Mouse (Mus musculus): Measurements from ENCODE around the gene Asdurf. TPM values are rescaled to one million over a fixed set of nuclear protein-coding genes. Genes with fewer than 3 reads are reported as not detected.
"Not testable (repeated sequence)": the region's sequence is repeated elsewhere in the genome, so short reads cannot be mapped to it uniquely, and the experiment has no call there.

Asdurf gene
- total RNA-seq (2021) (10 to 100 TPM in 1 of 2 experiments, 1 to 10 TPM in 1; 1.5 to 17.3 TPM), polyA plus RNA-seq (2012; rRNA removed) (not detected in 2 replicates)
- long read RNA-seq, partial matches to known transcripts: 0 of 2 reads
- long read RNA-seq, other reads (novel, unspliced or antisense): 0 of 2 reads

- DNase-seq: peak; percentile 99
Measured at GRCm38 (mm10) chr1:53352327-53353261, at the start of gene Asdurf, which contains the start of the genes Gm28551 and Asnsd1. TSS of gene Asdurf (minus strand) at chr1:53352619. TSS of gene Gm28551 (minus strand) at chr1:53352667. TSS of gene Asnsd1 (minus strand) at chr1:53352752.

GRCm38 (mm10) chr1:53393936-53394760 is 41.7 kb upstream of the Asdurf start:
- DNase-seq: peak; percentile 19

GRCm38 (mm10) chr1:53388762-53389161 is 36.3 kb upstream of the Asdurf start:
- DNase-seq: no peak

- DNase-seq: peak; percentile 18
Measured at GRCm38 (mm10) chr1:53384085-53384688, 31.8 kb upstream of the Asdurf start.

GRCm38 (mm10) chr1:53377731-53378130 is 25.3 kb upstream of the Asdurf start:
- no peak for DNase-seq

GRCm38 (mm10) chr1:53375965-53376364 is 23.5 kb upstream of the Asdurf start:
- DNase-seq: not testable (repeated sequence)

GRCm38 (mm10) chr1:53358988-53359387 is 6.6 kb upstream of the Asdurf start:
- DNase-seq: no peak

GRCm38 (mm10) chr1:53341071-53341470 is 11.3 kb downstream of the Asdurf start:
- DNase-seq: no peak

GRCm38 (mm10) chr1:53337403-53337802 is 15.0 kb downstream of the Asdurf start:
- DNase-seq: not testable (repeated sequence)

- no peak for DNase-seq
Measured at GRCm38 (mm10) chr1:53335465-53335864, 17.0 kb downstream of the Asdurf start.

GRCm38 (mm10) chr1:53333527-53333926 is 18.9 kb downstream of the Asdurf start:
- not testable (repeated sequence) for DNase-seq

- DNase-seq: no peak
Measured at GRCm38 (mm10) chr1:53324827-53325494, 27.5 kb downstream of the Asdurf start.

GRCm38 (mm10) chr1:53324277-53324676 is 28.1 kb downstream of the Asdurf start:
- no peak for DNase-seq

GRCm38 (mm10) chr1:53323254-53323653 is 29.2 kb downstream of the Asdurf start:
- DNase-seq: no peak

- DNase-seq: no peak
Measured at GRCm38 (mm10) chr1:53321662-53322344, 30.6 kb downstream of the Asdurf start.

GRCm38 (mm10) chr1:53312989-53313967 is 39.1 kb downstream of the Asdurf start, which contains the start of gene Osgepl1:
TSS of gene Osgepl1 (plus strand) at chr1:53313624.
- peak; percentile 92 for DNase-seq

GRCm38 (mm10) chr1:53300506-53300905 is 51.9 kb downstream of the Asdurf start:
- peak; percentile 26 for DNase-seq
